Mouse (Mus musculus): ENCODE data around the gene Hdac4. TPM values are rescaled to one million over a fixed set of nuclear protein-coding genes. Genes with fewer than 3 reads are reported as not detected.

Gene Hdac4
- polyA plus RNA-seq, 1 experiment from 2014 or later: 16.3 TPM

DNA sequence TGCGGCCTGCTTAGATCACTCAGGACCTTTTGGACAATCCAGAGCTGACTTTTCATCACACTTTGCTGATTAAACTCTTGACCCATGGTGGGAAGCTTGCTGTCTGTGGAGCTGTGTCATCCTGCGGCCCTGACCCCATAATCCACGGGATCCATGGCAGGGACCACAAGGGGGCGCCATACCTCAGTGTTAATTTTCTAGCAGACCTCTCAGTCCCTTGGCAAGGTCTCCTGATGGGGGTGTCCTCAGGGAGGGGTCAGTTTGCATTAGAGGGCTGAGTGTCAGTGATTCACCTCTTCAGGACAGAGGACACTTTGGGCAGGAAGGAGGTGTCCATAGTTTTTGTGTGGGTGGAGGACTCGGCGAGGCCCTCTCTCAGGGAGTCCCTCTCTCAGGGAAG lies 281.6 kb downstream of the Hdac4 start:
- Histone ChIP-seq H3K36me3 (ENCODE audit: insufficient read depth, low read length) (no peaks in the 10 kb centered on the region), H3K27ac (ENCODE audit: low read length) (no peak overlapping the region), H3K4me3 (ENCODE audit: low read depth, low read length) (no peak overlapping the region), H3K9me3 (ENCODE audit: low read length) (no peaks in the 10 kb centered on the region), H3K4me2 (replicated peaks; ENCODE audit: low read depth, low read length) (no peak overlapping the region), H3K27me3 (replicated peaks; ENCODE audit: insufficient read depth, low read length) (no peaks in the 10 kb centered on the region), H3K4me1 (ENCODE audit: insufficient read depth, low read depth, low read length) (no peaks in the 10 kb centered on the region), H3K9ac (replicated peaks; ENCODE audit: low read depth) (no peak overlapping the region)
- TF ChIP-seq EP300 (IDR thresholded peaks at IDR 0.05) (no peak; the same call in 1 of the 2 replicates), CTCF (IDR thresholded peaks at IDR 0.05) (peak; percentile 81)
- ATAC-seq (peak; percentile 30; the same call in 1 of the 2 replicates), DNase-seq (ENCODE audit: low spot score) (peak; percentile 54)
- 51% methylated on average over 6 of the region's 6 CpGs for WGBS

DNA sequence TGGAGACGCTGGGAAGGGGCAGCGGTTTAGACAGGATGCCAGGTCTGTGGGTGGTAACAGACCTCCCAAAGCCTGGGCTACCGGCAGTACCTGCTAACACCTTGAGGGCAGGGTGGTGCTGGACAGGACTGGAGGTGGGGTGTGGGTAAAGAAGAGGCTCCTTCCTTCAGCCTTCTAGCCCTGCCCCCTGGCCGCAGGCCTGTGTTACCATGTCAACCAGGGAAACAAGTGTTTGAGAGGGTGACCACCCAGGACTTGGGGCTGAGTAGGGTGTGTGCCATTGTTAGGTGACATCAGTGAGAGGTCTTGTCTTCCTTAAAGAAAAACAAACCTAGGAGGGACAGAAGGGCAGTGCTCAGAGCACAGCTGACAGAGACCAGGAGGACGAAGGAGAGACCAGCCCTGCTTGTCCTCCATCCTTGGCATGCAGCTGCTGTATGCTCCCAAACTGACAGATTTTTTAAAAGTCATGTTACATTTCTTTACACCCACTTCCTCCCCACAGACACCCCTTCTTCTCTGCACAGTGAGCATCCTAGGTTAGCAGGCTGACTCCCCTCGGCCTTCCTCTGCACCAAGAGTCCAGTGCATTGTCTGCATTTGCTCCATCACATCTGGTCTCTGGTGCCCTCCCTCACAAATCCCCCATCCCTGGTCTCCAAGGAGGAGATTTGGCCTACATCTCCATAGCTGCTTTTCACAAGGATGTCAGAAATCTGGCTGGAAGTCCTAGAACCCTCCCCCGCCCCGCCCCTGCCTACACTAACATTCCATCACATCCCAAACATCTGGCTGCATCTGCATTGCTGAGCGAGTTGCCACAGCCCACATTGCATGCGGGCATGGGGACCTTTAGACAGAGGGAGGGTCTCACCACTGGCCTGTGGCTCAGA lies 283.0 kb downstream of the Hdac4 start:
- H3K4me3 ChIP-seq (ENCODE audit: low read depth, low read length): no peak overlapping the region
- H3K27me3 ChIP-seq (replicated peaks; ENCODE audit: insufficient read depth, low read length): no peaks in the 10 kb centered on the region
- H3K4me1 ChIP-seq (ENCODE audit: insufficient read depth, low read depth, low read length): no peaks in the 10 kb centered on the region
- 34% methylated on average over 10 of the region's 10 CpGs for WGBS
- H3K9me3 ChIP-seq (ENCODE audit: low read length): no peaks in the 10 kb centered on the region
- no peak for DNase-seq (ENCODE audit: low spot score)
- no peaks in the 10 kb centered on the region for H3K36me3 ChIP-seq (ENCODE audit: insufficient read depth, low read length)
- no peak overlapping the region for H3K4me2 ChIP-seq (replicated peaks; ENCODE audit: low read depth, low read length)
- ATAC-seq: peak; percentile 43; the same call in 1 of the 2 replicates
- H3K9ac ChIP-seq (replicated peaks; ENCODE audit: low read depth): no peak overlapping the region
- no peak for TF ChIP-seq CTCF (IDR thresholded peaks at IDR 0.05)
- TF ChIP-seq EP300 (IDR thresholded peaks at IDR 0.05): no peak
- H3K27ac ChIP-seq (ENCODE audit: low read length): no peak overlapping the region

DNA sequence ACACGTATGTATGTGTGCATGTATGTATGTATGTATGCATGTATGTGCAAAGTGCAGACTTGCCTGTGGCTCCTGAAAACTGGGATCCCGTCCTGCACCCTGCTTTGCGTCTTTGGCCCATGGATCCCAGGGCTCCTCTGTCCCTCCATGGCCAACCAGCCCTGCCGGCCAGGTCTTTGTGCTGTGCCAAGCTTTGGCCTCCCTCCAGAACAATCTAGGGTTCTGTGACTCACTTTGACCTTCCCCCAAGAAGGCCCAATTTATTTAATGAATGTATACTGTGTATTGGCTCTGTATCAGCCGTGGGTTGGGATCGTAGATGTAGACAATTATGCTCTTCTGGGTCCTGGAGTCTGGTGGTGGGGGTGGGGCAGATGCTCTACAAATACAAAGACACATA lies 290.2 kb downstream of the Hdac4 start:
- Histone ChIP-seq H3K4me1 (ENCODE audit: insufficient read depth, low read depth, low read length) (no peaks in the 10 kb centered on the region), H3K36me3 (ENCODE audit: insufficient read depth, low read length) (no peaks in the 10 kb centered on the region), H3K4me3 (ENCODE audit: low read depth, low read length) (no peak overlapping the region), H3K9me3 (ENCODE audit: low read length) (no peaks in the 10 kb centered on the region), H3K27me3 (replicated peaks; ENCODE audit: insufficient read depth, low read length) (no peaks in the 10 kb centered on the region), H3K4me2 (replicated peaks; ENCODE audit: low read depth, low read length) (no peak overlapping the region), H3K9ac (replicated peaks; ENCODE audit: low read depth) (no peak overlapping the region), H3K27ac (ENCODE audit: low read length) (no peak overlapping the region)
- no peak for ATAC-seq
- DNase-seq (ENCODE audit: low spot score): no peak
- TF ChIP-seq EP300 (IDR thresholded peaks at IDR 0.05) (no peak), CTCF (IDR thresholded peaks at IDR 0.05) (no peak)
- 70% methylated on average over 6 of the region's 6 CpGs for WGBS

DNA sequence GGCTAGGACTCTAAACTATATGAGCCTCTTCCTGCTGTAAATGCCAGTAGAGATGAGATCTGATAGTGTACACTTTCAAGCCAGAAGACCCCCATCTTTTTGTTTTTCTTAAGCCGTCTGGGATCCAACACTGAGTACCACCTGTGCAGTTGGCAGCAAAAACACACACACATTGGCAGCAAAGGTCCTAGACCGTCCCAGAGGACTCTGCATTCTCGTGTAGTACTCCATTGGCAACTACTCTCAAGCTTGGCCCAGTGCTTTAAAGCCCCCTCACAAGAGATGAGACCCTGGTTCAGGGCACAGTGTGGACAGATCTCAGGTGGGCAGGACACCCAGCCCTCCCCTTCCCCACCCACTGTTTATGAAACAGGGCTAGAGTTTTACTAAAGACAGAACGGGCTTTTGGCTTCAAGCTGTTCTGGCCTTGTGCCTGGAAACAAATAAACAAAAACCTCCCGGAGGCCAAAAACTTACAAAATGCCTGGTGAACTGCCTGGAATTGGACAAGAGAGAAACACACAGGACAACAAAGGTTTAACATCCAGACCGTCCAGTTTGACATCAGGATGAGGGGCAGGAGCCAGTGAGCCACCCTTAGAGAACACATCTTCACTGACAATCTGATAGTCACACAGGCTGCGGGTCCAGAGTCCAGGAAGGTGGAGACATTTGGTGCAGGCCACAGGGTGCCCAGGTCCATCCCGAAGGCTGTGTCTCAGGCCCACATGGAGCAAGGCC lies 292.1 kb downstream of the Hdac4 start:
- WGBS: 36% methylated on average over 8 of the region's 8 CpGs
- Histone ChIP-seq H3K9ac (replicated peaks; ENCODE audit: low read depth) (no peak overlapping the region), H3K4me2 (replicated peaks; ENCODE audit: low read depth, low read length) (no peak overlapping the region), H3K36me3 (ENCODE audit: insufficient read depth, low read length) (no peaks in the 10 kb centered on the region), H3K4me3 (ENCODE audit: low read depth, low read length) (no peak overlapping the region), H3K9me3 (ENCODE audit: low read length) (no peaks in the 10 kb centered on the region), H3K27me3 (replicated peaks; ENCODE audit: insufficient read depth, low read length) (no peaks in the 10 kb centered on the region), H3K4me1 (ENCODE audit: insufficient read depth, low read depth, low read length) (no peaks in the 10 kb centered on the region), H3K27ac (ENCODE audit: low read length) (0 out of 2 replicates have a peak overlapping the region, but pooled peaks have one; percentile 2)
- TF ChIP-seq EP300 (IDR thresholded peaks at IDR 0.05): no peak
- no peak for TF ChIP-seq CTCF (IDR thresholded peaks at IDR 0.05)
- DNase-seq (ENCODE audit: low spot score) (peak; percentile 77), ATAC-seq (peak; percentile 36)

DNA sequence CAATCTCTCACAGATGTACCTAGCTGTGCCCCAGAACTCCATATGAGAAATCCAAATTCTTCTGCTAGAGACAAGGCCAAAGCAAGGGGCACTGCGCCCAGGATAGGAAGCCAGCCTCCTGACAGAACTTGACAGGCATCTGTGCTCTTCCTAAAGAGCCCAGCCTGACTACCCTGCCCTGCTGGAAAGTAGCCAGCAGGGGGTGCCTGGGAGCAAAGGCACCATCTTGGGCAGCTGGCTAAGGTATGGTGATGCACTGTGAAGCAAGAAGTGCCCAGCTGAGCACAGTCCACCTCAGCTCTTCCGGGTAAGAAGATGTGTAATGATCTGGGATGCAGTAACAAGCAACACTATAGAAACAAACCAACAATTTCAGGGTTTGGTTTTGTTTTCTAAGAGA lies 298.4 kb downstream of the Hdac4 start:
- no peak for ATAC-seq
- H3K27me3 ChIP-seq (replicated peaks; ENCODE audit: insufficient read depth, low read length): no peaks in the 10 kb centered on the region
- no peaks in the 10 kb centered on the region for H3K36me3 ChIP-seq (ENCODE audit: insufficient read depth, low read length)
- DNase-seq (ENCODE audit: low spot score): no peak
- H3K4me1 ChIP-seq (ENCODE audit: insufficient read depth, low read depth, low read length): no peaks in the 10 kb centered on the region
- 86% methylated on average over 2 of the region's 2 CpGs for WGBS
- H3K27ac ChIP-seq (ENCODE audit: low read length): no peak overlapping the region
- H3K4me3 ChIP-seq (ENCODE audit: low read depth, low read length): no peak overlapping the region
- TF ChIP-seq EP300 (IDR thresholded peaks at IDR 0.05) (no peak), CTCF (IDR thresholded peaks at IDR 0.05) (peak; percentile 55)
- H3K4me2 ChIP-seq (replicated peaks; ENCODE audit: low read depth, low read length): no peak overlapping the region
- no peaks in the 10 kb centered on the region for H3K9me3 ChIP-seq (ENCODE audit: low read length)
- H3K9ac ChIP-seq (replicated peaks; ENCODE audit: low read depth): no peak overlapping the region

DNA sequence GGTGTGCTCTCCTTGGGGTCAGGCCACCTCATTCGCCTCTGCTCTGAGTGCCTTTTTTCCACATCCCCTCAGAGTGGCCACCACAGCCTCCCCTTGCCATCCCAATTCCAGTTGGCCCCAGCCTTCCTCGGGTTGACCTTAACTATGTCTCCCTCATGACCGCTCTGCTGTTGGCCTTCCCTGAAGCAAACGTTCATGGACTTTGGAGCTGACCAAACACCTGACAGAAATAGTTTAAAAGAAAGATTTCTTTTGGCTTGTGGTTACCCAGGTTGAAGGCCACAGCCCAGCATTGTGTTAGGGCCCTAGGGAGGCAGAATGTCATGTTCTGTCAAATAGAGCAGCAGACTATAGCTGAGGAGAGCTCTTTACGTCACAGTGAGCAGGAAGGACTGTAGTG lies 301.2 kb downstream of the Hdac4 start:
- Histone ChIP-seq H3K9me3 (ENCODE audit: low read length) (no peaks in the 10 kb centered on the region), H3K4me2 (replicated peaks; ENCODE audit: low read depth, low read length) (no peak overlapping the region), H3K4me1 (ENCODE audit: insufficient read depth, low read depth, low read length) (no peaks in the 10 kb centered on the region), H3K27me3 (replicated peaks; ENCODE audit: insufficient read depth, low read length) (no peaks in the 10 kb centered on the region), H3K4me3 (ENCODE audit: low read depth, low read length) (no peak overlapping the region), H3K27ac (ENCODE audit: low read length) (no peak overlapping the region), H3K36me3 (ENCODE audit: insufficient read depth, low read length) (no peaks in the 10 kb centered on the region), H3K9ac (replicated peaks; ENCODE audit: low read depth) (no peak overlapping the region)
- ATAC-seq: no peak
- no peak for DNase-seq (ENCODE audit: low spot score)
- TF ChIP-seq EP300 (IDR thresholded peaks at IDR 0.05) (no peak), CTCF (IDR thresholded peaks at IDR 0.05) (no peak)
- 84% methylated on average over 5 of the region's 5 CpGs for WGBS
